8 mouse cellular contexts compared by ENCODE assay signal in the genomic region with DNA sequence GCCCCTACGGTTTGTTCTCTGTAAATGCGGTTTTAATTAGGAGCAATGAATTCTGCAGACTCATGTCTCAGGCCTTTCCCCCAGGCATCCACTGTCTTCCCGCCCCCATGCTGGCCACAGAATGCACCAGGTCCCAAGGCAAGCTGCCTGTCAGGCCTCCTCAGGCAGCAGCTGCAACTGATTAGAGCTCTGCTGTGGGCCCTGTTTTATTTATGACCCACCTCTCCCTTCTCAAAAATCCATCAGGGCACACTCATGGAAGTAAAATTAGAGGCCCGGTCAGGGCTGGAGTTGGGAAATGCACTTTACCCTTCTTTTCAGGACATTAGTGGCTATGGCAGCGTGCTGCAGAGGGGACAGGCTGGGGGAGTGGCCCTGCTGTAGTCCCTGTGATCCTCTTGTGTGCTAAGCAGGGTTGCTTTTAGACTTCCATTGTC.
DNase-seq lines count a peak whose midpoint lies in the region; ATAC-seq lines count a peak whose summit lies in the region.

No protein-coding gene starts in this region.

- WGBS in forebrain, embryonic 14.5 days: 4% methylated on average over 5 of the region's 5 CpGs
- WGBS in limb, embryonic 10.5 days: 1% methylated on average over 5 of the region's 5 CpGs
- 2% methylated on average over 5 of the region's 5 CpGs for WGBS in neural tube, embryonic 12.5 days

- DNase-seq in right cerebral cortex, postnatal 4 days: peak; percentile 18
- DNase-seq in right cerebral cortex, adult 18-20 months: no peak
- peak; percentile 80 for DNase-seq in forebrain, embryonic 14.5 days (ENCODE audit: low spot score)
- peak; percentile 74 for DNase-seq in heart, postnatal 25 days (ENCODE audit: low spot score)
- peak; percentile 92 for DNase-seq in limb, embryonic 10.5 days (ENCODE audit: low spot score)
- DNase-seq in cerebellum, adult 9-11 months: no peak
- DNase-seq in cerebellum, adult 9-10 months: no peak

- H3K36me3 ChIP-seq in forebrain, embryonic 14.5 days (ENCODE audit: control insufficient read depth, insufficient read depth, low read length): no peaks in the 10 kb centered on the region
- no peaks in the 10 kb centered on the region for H3K36me3 ChIP-seq in limb, embryonic 10.5 days
- H3K36me3 ChIP-seq in neural tube, embryonic 12.5 days: no peaks in the 10 kb centered on the region

- H3K4me3 ChIP-seq in forebrain, embryonic 14.5 days (ENCODE audit: low read depth, low read length): no peak overlapping the region
- H3K4me3 ChIP-seq in limb, embryonic 10.5 days: peak overlapping the region; percentile 18; the same call in 1 of the 2 replicates
- no peak overlapping the region for H3K4me3 ChIP-seq in neural tube, embryonic 12.5 days

- H3K9ac ChIP-seq in forebrain, embryonic 14.5 days (ENCODE audit: low read length): peak overlapping the region; percentile 30; the same call in 1 of the 2 replicates
- no peak overlapping the region for H3K9ac ChIP-seq in neural tube, embryonic 12.5 days

- peak; percentile 88 for ATAC-seq in forebrain, embryonic 14.5 days
- peak; percentile 90 for ATAC-seq in neural tube, embryonic 12.5 days (ENCODE audit: low FRiP score, low read depth)

- H3K4me1 ChIP-seq in forebrain, embryonic 14.5 days (ENCODE audit: control insufficient read depth, insufficient read depth, low read length): peaks cover 16% of the 10 kb centered on the region
- H3K4me1 ChIP-seq in limb, embryonic 10.5 days: peaks cover 61% of the 10 kb centered on the region
- peaks cover 31% of the 10 kb centered on the region for H3K4me1 ChIP-seq in neural tube, embryonic 12.5 days

- no peaks in the 10 kb centered on the region for H3K9me3 ChIP-seq in forebrain, embryonic 14.5 days (replicated peaks; ENCODE audit: control insufficient read depth, low read length)
- H3K9me3 ChIP-seq in limb, embryonic 10.5 days (replicated peaks): no peaks in the 10 kb centered on the region
- H3K9me3 ChIP-seq in neural tube, embryonic 12.5 days: no peaks in the 10 kb centered on the region

- H3K27ac ChIP-seq in forebrain, embryonic 14.5 days (ENCODE audit: low read depth, low read length): peak overlapping the region; percentile 55
- H3K27ac ChIP-seq in limb, embryonic 10.5 days: peak overlapping the region; percentile 90
- H3K27ac ChIP-seq in neural tube, embryonic 12.5 days: peak overlapping the region; percentile 47

- H3K4me2 ChIP-seq in forebrain, embryonic 14.5 days (ENCODE audit: low read length): no peak overlapping the region
- H3K4me2 ChIP-seq in neural tube, embryonic 12.5 days (replicated peaks): peak overlapping the region; percentile 28

- no peaks in the 10 kb centered on the region for H3K27me3 ChIP-seq in forebrain, embryonic 14.5 days (replicated peaks; ENCODE audit: control insufficient read depth, insufficient read depth, low read length)
- no peaks in the 10 kb centered on the region for H3K27me3 ChIP-seq in limb, embryonic 10.5 days (ENCODE audit: low read depth, poor library complexity, severe bottlenecking)
- no peaks in the 10 kb centered on the region for H3K27me3 ChIP-seq in neural tube, embryonic 12.5 days (replicated peaks)

- intact Hi-C loops in heart, postnatal 25 days (cut with DNase I): no loop called here

Comparison
In these comparisons a context has a peak if more than half of its experiments do, and no peak if none do; other contexts are left out.
1. DNase-seq: peak in right cerebral cortex, postnatal 4 days (single experiment), forebrain, embryonic 14.5 days (single experiment), heart, postnatal 25 days (single experiment) and limb, embryonic 10.5 days (single experiment); none in right cerebral cortex, adult 18-20 months (single experiment), cerebellum, adult 9-11 months (single experiment) and cerebellum, adult 9-10 months (single experiment).
2. Peak in every context shown above with its lines, with median percentiles within 50 percentile points of each other: H3K27ac ChIP-seq.